Mouse (Mus musculus) cerebral cortex, adult 2 months (tissue): Measurements from ENCODE around the gene 1700069L16Rik.

Experiments used
- WGBS: fragments of 180-500 bp; shearing (Covaris S2); methylation state at CpG from one replicate; pipeline ENCODE4 v1.1.7; 2018; 5-methylcytosine and 5-hydroxymethylcytosine counted together

Gene 1700069L16Rik

GRCm38 (mm10) chr5:113734376-113734775 lies 9.8 kb upstream of the 1700069L16Rik start:
- 71% methylated on average over 5 of the region's 5 CpGs for WGBS

GRCm38 (mm10) chr5:113732182-113732581 lies 7.6 kb upstream of the 1700069L16Rik start:
- 25% methylated on average over 6 of the region's 6 CpGs for WGBS

GRCm38 (mm10) chr5:113731174-113731573 lies 6.6 kb upstream of the 1700069L16Rik start:
- WGBS: 53% methylated on average over 7 of the region's 7 CpGs

- 45% methylated on average over 7 of the region's 7 CpGs for WGBS
Measured at GRCm38 (mm10) chr5:113730641-113731121, 6.1 kb upstream of the 1700069L16Rik start.

- WGBS: 82% methylated on average over 7 of the region's 7 CpGs
Measured at GRCm38 (mm10) chr5:113728691-113729090, 4.1 kb upstream of the 1700069L16Rik start.

GRCm38 (mm10) chr5:113728011-113728410 lies 3.4 kb upstream of the 1700069L16Rik start:
- 75% methylated on average over 7 of the region's 7 CpGs for WGBS

GRCm38 (mm10) chr5:113727238-113727637 lies 2.7 kb upstream of the 1700069L16Rik start:
- 73% methylated on average over 12 of the region's 12 CpGs for WGBS

- 67% methylated on average over 6 of the region's 6 CpGs for WGBS
Measured at GRCm38 (mm10) chr5:113726618-113727017, 2.0 kb upstream of the 1700069L16Rik start.

GRCm38 (mm10) chr5:113725417-113725816 lies 845 bp upstream of the 1700069L16Rik start:
- 71% methylated on average over 12 of the region's 12 CpGs for WGBS

- WGBS: 37% methylated on average over 8 of the region's 8 CpGs
Measured at GRCm38 (mm10) chr5:113723567-113724237, 870 bp downstream of the 1700069L16Rik start.

GRCm38 (mm10) chr5:113722224-113723013 lies 2.2 kb downstream of the 1700069L16Rik start:
- WGBS: 91% methylated on average over 10 of the region's 10 CpGs

- WGBS: 65% methylated on average over 8 of the region's 8 CpGs
Measured at GRCm38 (mm10) chr5:113719221-113719661, 5.3 kb downstream of the 1700069L16Rik start.

- 10% methylated on average over 12 of the region's 12 CpGs for WGBS
Measured at GRCm38 (mm10) chr5:113716581-113717388, 7.8 kb downstream of the 1700069L16Rik start.

- 79% methylated on average over 2 of the region's 2 CpGs for WGBS
Measured at GRCm38 (mm10) chr5:113712861-113713260, 11.7 kb downstream of the 1700069L16Rik start.

- WGBS: 61% methylated on average over 21 of the region's 21 CpGs
Measured at GRCm38 (mm10) chr5:113703803-113704585, 20.6 kb downstream of the 1700069L16Rik start.

- 89% methylated on average over 19 of the region's 19 CpGs for WGBS
Measured at GRCm38 (mm10) chr5:113700388-113701023, 24.1 kb downstream of the 1700069L16Rik start.

GRCm38 (mm10) chr5:113694415-113694814 lies 30.2 kb downstream of the 1700069L16Rik start:
- 39% methylated on average over 5 of the region's 5 CpGs for WGBS

- WGBS: 69% methylated on average over 4 of the region's 4 CpGs
Measured at GRCm38 (mm10) chr5:113694000-113694399, 30.6 kb downstream of the 1700069L16Rik start.

GRCm38 (mm10) chr5:113693196-113693755 lies 31.3 kb downstream of the 1700069L16Rik start:
- 95% methylated on average over 8 of the region's 8 CpGs for WGBS

GRCm38 (mm10) chr5:113690866-113691265 lies 33.7 kb downstream of the 1700069L16Rik start:
- 94% methylated on average over 2 of the region's 2 CpGs for WGBS
